Mouse (Mus musculus) CH12.LX (cell line): Measurements from ENCODE around the gene Ptprd.

ENCODE experiments used
- CTCF ChIP-seq, 2 experiments: IDR thresholded peaks in 1 of 2; conservative IDR thresholded peaks in 1 of 2; 2 replicates each; pipeline ENCODE4 v1.5.1; 2011 to 2012; ENCODE audit warnings: low read depth in 2 of 2, low read length in 2 of 2, improper control_type of control experiment in 1 of 2, inconsistent platforms in 1 of 2, mild to moderate bottlenecking in 1 of 2, moderate library complexity in 1 of 2
- NRF1 ChIP-seq: IDR thresholded peaks from 2 replicates; pipeline ENCODE4 v1.6.1; 2014; ENCODE audit warnings: low read depth, mild to moderate bottlenecking, inconsistent platforms, low read length, improper control_type of control experiment, moderate library complexity
- PAX5 ChIP-seq: IDR thresholded peaks from 2 replicates; pipeline ENCODE4 v1.6.1; 2012; ENCODE audit warnings: low read length, inconsistent platforms, mixed read lengths
- POLR2A ChIP-seq: IDR thresholded peaks from 2 replicates; pipeline ENCODE4 v1.6.1; 2011; ENCODE audit warnings: low read depth, mild to moderate bottlenecking, improper control_type of control experiment, low read length
- USF1 ChIP-seq: IDR thresholded peaks from 2 replicates; pipeline ENCODE4 v1.6.1; 2014; ENCODE audit warnings: low read depth, mild to moderate bottlenecking, inconsistent platforms, low read length, improper control_type of control experiment

GRCm38 (mm10) chr4:77721908-77722307, 489.9 kb downstream of the Ptprd start:
- TF ChIP-seq CTCF (conservative IDR thresholded peaks at IDR 0.05 in 1 of 2, IDR thresholded peaks at IDR 0.05 in 1 of 2; ENCODE audit: low read depth in 2 of 2, low read length in 2 of 2) = no peak
- no peak for TF ChIP-seq POLR2A
- TF ChIP-seq USF1 = no peak
- TF ChIP-seq NRF1 = no peak
- TF ChIP-seq PAX5 = no peak
